Comparison of ENCODE assay signal across 25 mouse cellular contexts in the genomic region with DNA sequence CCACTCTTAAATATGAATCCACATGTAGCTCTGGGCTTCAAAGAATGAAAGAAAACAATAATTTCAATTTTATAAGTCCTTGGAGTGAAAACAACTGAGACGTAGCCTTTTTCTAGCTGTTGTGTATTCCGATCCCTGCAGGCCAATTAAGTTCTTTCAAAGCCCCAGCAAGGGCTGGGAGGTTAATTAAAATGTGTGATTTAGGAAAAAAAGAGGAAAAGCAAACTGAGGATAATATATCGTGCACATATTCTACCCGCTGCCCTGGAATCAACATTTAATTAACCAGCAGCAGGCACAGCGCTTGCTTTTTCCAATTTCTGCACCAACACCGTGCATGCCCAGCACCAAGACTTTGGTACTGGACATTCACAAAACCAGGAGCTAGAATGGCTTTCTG.
DNase-seq lines count a peak whose midpoint lies in the region; ATAC-seq and TF ChIP-seq lines count a peak whose summit lies in the region.
"Had no signal": no experiment of that assay in that cellular context is flagged by ENCODE, and none has a peak within 500 bp of the region (broad histone marks: within the 10 kb centered on the region; RNA-seq: fewer than 3 reads in every experiment).

No protein-coding gene starts in this region.

- DNase-seq in embryonic facial prominence, embryonic 14.5 days (ENCODE audit: low spot score) = peak; percentile 10
- DNase-seq in embryonic facial prominence, embryonic 10.5 days (ENCODE audit: low spot score) = no peak
- no peak for DNase-seq in forebrain, postnatal 0 days
- peak; percentile 9 for DNase-seq in midbrain, embryonic 14.5 days
- DNase-seq in brain, adult 2 months (ENCODE audit: low read depth, low spot score) = peak; percentile 1
- no peak for DNase-seq in retina, postnatal 1 day
- DNase-seq: adrenal gland, adult 8-10 months; adrenal gland, postnatal 25 days; cerebellum, adult 11 months; cerebellum, adult 2 months; cerebellum, adult 9-11 months; cerebellum, postnatal 25 days; gastrocnemius, postnatal 25 days; heart, adult 18-20 months; heart, postnatal 10 days; heart, postnatal 36 days had no signal

- H3K4me2 ChIP-seq in embryonic facial prominence, embryonic 14.5 days (ENCODE audit: low read depth, low read length) = no peak overlapping the region
- no peak overlapping the region for H3K4me2 ChIP-seq in forebrain, embryonic 15.5 days (replicated peaks)
- H3K4me2 ChIP-seq in forebrain, postnatal 0 days (ENCODE audit: low read depth) = no peak overlapping the region
- H3K4me2 ChIP-seq in midbrain, embryonic 14.5 days (ENCODE audit: low read length) = no peak overlapping the region
- no peak overlapping the region for H3K4me2 ChIP-seq in midbrain, embryonic 15.5 days
- H3K4me2 ChIP-seq: embryonic facial prominence, embryonic 13.5 days; heart, embryonic 12.5 days; heart, embryonic 15.5 days; hindbrain, embryonic 13.5 days had no signal

- H3K27me3 ChIP-seq in embryonic facial prominence, embryonic 14.5 days (replicated peaks; ENCODE audit: control insufficient read depth, insufficient read depth, low read length) = no peaks in the 10 kb centered on the region
- H3K27me3 ChIP-seq in embryonic facial prominence, embryonic 10.5 days (replicated peaks; ENCODE audit: low read depth, poor library complexity, severe bottlenecking) = no peaks in the 10 kb centered on the region
- H3K27me3 ChIP-seq in forebrain, embryonic 15.5 days = no peaks in the 10 kb centered on the region
- H3K27me3 ChIP-seq in forebrain, postnatal 0 days (ENCODE audit: insufficient read depth, low read length) = no peaks in the 10 kb centered on the region
- no peaks in the 10 kb centered on the region for H3K27me3 ChIP-seq in midbrain, embryonic 14.5 days (ENCODE audit: control insufficient read depth, insufficient read depth, low read length)
- H3K27me3 ChIP-seq in midbrain, embryonic 15.5 days (replicated peaks) = no peaks in the 10 kb centered on the region
- H3K27me3 ChIP-seq: embryonic facial prominence, embryonic 13.5 days; heart, embryonic 12.5 days; heart, embryonic 15.5 days; hindbrain, embryonic 13.5 days had no signal

- WGBS in embryonic facial prominence, embryonic 14.5 days = 77% methylated on average over 6 of the region's 6 CpGs
- 83% methylated on average over 6 of the region's 6 CpGs for whole genome bisulfite sequencing in embryonic facial prominence, embryonic 10.5 days
- WGBS in forebrain, embryonic 15.5 days = 19% methylated on average over 6 of the region's 6 CpGs
- WGBS in forebrain, postnatal 0 days = 26% methylated on average over 6 of the region's 6 CpGs
- WGBS in midbrain, embryonic 14.5 days = 77% methylated on average over 6 of the region's 6 CpGs
- WGBS in midbrain, embryonic 15.5 days = 69% methylated on average over 6 of the region's 6 CpGs

- no peak overlapping the region for H3K9ac ChIP-seq in embryonic facial prominence, embryonic 14.5 days (ENCODE audit: low read depth, low read length)
- no peak overlapping the region for H3K9ac ChIP-seq in forebrain, embryonic 15.5 days (replicated peaks)
- no peak overlapping the region for H3K9ac ChIP-seq in forebrain, postnatal 0 days
- no peak overlapping the region for H3K9ac ChIP-seq in midbrain, embryonic 14.5 days (replicated peaks; ENCODE audit: low read length)
- H3K9ac ChIP-seq in midbrain, embryonic 15.5 days = no peak overlapping the region
- H3K9ac ChIP-seq: embryonic facial prominence, embryonic 13.5 days; heart, embryonic 12.5 days; heart, embryonic 15.5 days; hindbrain, embryonic 13.5 days had no signal

- no peak; the same call in 1 of the 2 replicates for ATAC-seq in embryonic facial prominence, embryonic 14.5 days (ENCODE audit: low read depth)
- ATAC-seq in forebrain, embryonic 15.5 days (replicated peaks) = 0 out of 2 replicates have a peak, but pooled peaks have one; percentile 35
- no peak for ATAC-seq in forebrain, postnatal 0 days
- ATAC-seq in midbrain, embryonic 14.5 days (ENCODE audit: low FRiP score, low TSS enrichment) = no peak
- ATAC-seq in midbrain, embryonic 15.5 days (replicated peaks) = no peak
- ATAC-seq: activated CD4-positive, CD25-positive, alpha-beta regulatory T cell, adult 4 months; intestine, postnatal 0 days had no signal

- no peaks in the 10 kb centered on the region for H3K4me1 ChIP-seq in embryonic facial prominence, embryonic 14.5 days (ENCODE audit: control insufficient read depth, insufficient read depth, low read length)
- no peaks in the 10 kb centered on the region for H3K4me1 ChIP-seq in embryonic facial prominence, embryonic 10.5 days
- H3K4me1 ChIP-seq in forebrain, embryonic 15.5 days = no peaks in the 10 kb centered on the region
- no peaks in the 10 kb centered on the region for H3K4me1 ChIP-seq in forebrain, postnatal 0 days (ENCODE audit: insufficient read depth)
- no peaks in the 10 kb centered on the region for H3K4me1 ChIP-seq in midbrain, embryonic 14.5 days (ENCODE audit: control insufficient read depth, insufficient read depth, low read length)
- no peaks in the 10 kb centered on the region for H3K4me1 ChIP-seq in midbrain, embryonic 15.5 days
- H3K4me1 ChIP-seq: embryonic facial prominence, embryonic 13.5 days; heart, embryonic 12.5 days; heart, embryonic 15.5 days; hindbrain, embryonic 10.5 days; hindbrain, embryonic 13.5 days had no signal

- H3K27ac ChIP-seq in embryonic facial prominence, embryonic 14.5 days (replicated peaks; ENCODE audit: low read depth, low read length) = no peak overlapping the region
- no peak overlapping the region for H3K27ac ChIP-seq in embryonic facial prominence, embryonic 10.5 days (replicated peaks)
- no peak overlapping the region for H3K27ac ChIP-seq in forebrain, embryonic 15.5 days (replicated peaks)
- H3K27ac ChIP-seq in forebrain, postnatal 0 days (ENCODE audit: low read depth, low read length) = no peak overlapping the region
- H3K27ac ChIP-seq in midbrain, embryonic 14.5 days (replicated peaks; ENCODE audit: low read depth, low read length) = no peak overlapping the region
- H3K27ac ChIP-seq in midbrain, embryonic 15.5 days = no peak overlapping the region
- H3K27ac ChIP-seq: embryonic facial prominence, embryonic 13.5 days; heart, embryonic 15.5 days; hindbrain, embryonic 10.5 days; hindbrain, embryonic 13.5 days had no signal

- no peak for TF ChIP-seq CTCF in forebrain, postnatal 0 days (IDR thresholded peaks at IDR 0.05; ENCODE audit: low read depth)

- H3K4me3 ChIP-seq in embryonic facial prominence, embryonic 14.5 days (ENCODE audit: low read depth, low read length) = no peak overlapping the region
- no peak overlapping the region for H3K4me3 ChIP-seq in embryonic facial prominence, embryonic 10.5 days
- H3K4me3 ChIP-seq in forebrain, embryonic 15.5 days = no peak overlapping the region
- no peak overlapping the region for H3K4me3 ChIP-seq in forebrain, postnatal 0 days (ENCODE audit: low read depth, low read length)
- no peak overlapping the region for H3K4me3 ChIP-seq in midbrain, embryonic 14.5 days (replicated peaks; ENCODE audit: low read depth, low read length)
- H3K4me3 ChIP-seq in midbrain, embryonic 15.5 days = no peak overlapping the region
- H3K4me3 ChIP-seq: embryonic facial prominence, embryonic 13.5 days; heart, embryonic 12.5 days; heart, embryonic 15.5 days; hindbrain, embryonic 10.5 days; hindbrain, embryonic 13.5 days had no signal

- no peaks in the 10 kb centered on the region for H3K36me3 ChIP-seq in embryonic facial prominence, embryonic 14.5 days (ENCODE audit: control insufficient read depth, insufficient read depth, low read length)
- H3K36me3 ChIP-seq in embryonic facial prominence, embryonic 10.5 days (replicated peaks) = no peaks in the 10 kb centered on the region
- H3K36me3 ChIP-seq in forebrain, embryonic 15.5 days = no peaks in the 10 kb centered on the region
- H3K36me3 ChIP-seq in forebrain, postnatal 0 days (ENCODE audit: insufficient read depth) = no peaks in the 10 kb centered on the region
- no peaks in the 10 kb centered on the region for H3K36me3 ChIP-seq in midbrain, embryonic 14.5 days (ENCODE audit: control insufficient read depth, insufficient read depth, low read length)
- no peaks in the 10 kb centered on the region for H3K36me3 ChIP-seq in midbrain, embryonic 15.5 days (replicated peaks)
- H3K36me3 ChIP-seq: embryonic facial prominence, embryonic 13.5 days; heart, embryonic 12.5 days; heart, embryonic 15.5 days; hindbrain, embryonic 10.5 days; hindbrain, embryonic 13.5 days had no signal

- no peaks in the 10 kb centered on the region for H3K9me3 ChIP-seq in embryonic facial prominence, embryonic 14.5 days (ENCODE audit: control insufficient read depth, low read length)
- H3K9me3 ChIP-seq in embryonic facial prominence, embryonic 10.5 days = no peaks in the 10 kb centered on the region
- no peaks in the 10 kb centered on the region for H3K9me3 ChIP-seq in forebrain, embryonic 15.5 days
- no peaks in the 10 kb centered on the region for H3K9me3 ChIP-seq in forebrain, postnatal 0 days (ENCODE audit: low read length)
- H3K9me3 ChIP-seq in midbrain, embryonic 14.5 days (ENCODE audit: control insufficient read depth, low read length) = no peaks in the 10 kb centered on the region
- H3K9me3 ChIP-seq in midbrain, embryonic 15.5 days = no peaks in the 10 kb centered on the region
- H3K9me3 ChIP-seq: embryonic facial prominence, embryonic 13.5 days; heart, embryonic 15.5 days; hindbrain, embryonic 10.5 days; hindbrain, embryonic 13.5 days had no signal

Comparison
In these comparisons a context has a peak if more than half of its experiments do, and no peak if none do; other contexts are left out.
1. DNase-seq: peak in embryonic facial prominence, embryonic 14.5 days (single experiment), midbrain, embryonic 14.5 days (single experiment) and brain, adult 2 months (single experiment); none in embryonic facial prominence, embryonic 10.5 days (single experiment), forebrain, postnatal 0 days (single experiment) and retina, postnatal 1 day (single experiment).